Mouse (Mus musculus) thymus, adult 2 months (tissue): ENCODE results near the gene Btbd35f30. TPM values are rescaled to one million over a fixed set of nuclear protein-coding genes. Genes with fewer than 3 reads are reported as not detected.
"Not testable (repeated sequence)": the region's sequence is repeated elsewhere in the genome, so short reads cannot be mapped to it uniquely, and the experiment has no call there.

Source experiments
- DNase-seq: peaks from one replicate; pipeline ENCODE4 v3.0.0; 2021
- H3K27ac ChIP-seq: fragments of 200-500 bp; 2 replicates; pipeline ENCODE4 v1.5.1; 2012; ENCODE audit warnings: low read length, control low read depth; ENCODE audit not compliant: control insufficient read depth, insufficient read depth
- H3K27me3 ChIP-seq: fragments of 200-500 bp; 2 replicates; pipeline ENCODE4 v1.6.1; 2012; ENCODE audit warnings: mild to moderate bottlenecking, low read length, moderate library complexity, mixed read lengths; ENCODE audit not compliant: control insufficient read depth, insufficient read depth
- H3K36me3 ChIP-seq: fragments of 200-500 bp; 2 replicates; pipeline ENCODE4 v1.6.1; 2012; ENCODE audit warnings: mild to moderate bottlenecking, low read length, moderate library complexity; ENCODE audit not compliant: control insufficient read depth, insufficient read depth
- H3K4me1 ChIP-seq: fragments of 200-500 bp; replicated peaks from 2 replicates; pipeline ENCODE4 v1.6.1; 2012; ENCODE audit warnings: low read length; ENCODE audit not compliant: control insufficient read depth, insufficient read depth
- H3K4me3 ChIP-seq: fragments of 200-500 bp; 2 replicates; pipeline ENCODE4 v1.5.1; 2012; ENCODE audit warnings: mild to moderate bottlenecking, low read length, control low read depth, moderate library complexity; ENCODE audit not compliant: control insufficient read depth, insufficient read depth
- WGBS: fragments of 180-500 bp; shearing (Covaris S2); methylation state at CpG from one replicate; pipeline ENCODE4 v1.1.7; 2018; 5-methylcytosine and 5-hydroxymethylcytosine counted together
- polyA plus RNA-seq: library from polyadenylated mRNA; depleted of rRNA; stranded (reverse); fragments of >200 nt; gene quantifications from 2 replicates; pipeline ENCODE4 v1.2.3, GENCODE M21; 2012; rRNA removed

The Btbd35f30 gene
- polyA plus RNA-seq: not detected in 2 replicates

DNA sequence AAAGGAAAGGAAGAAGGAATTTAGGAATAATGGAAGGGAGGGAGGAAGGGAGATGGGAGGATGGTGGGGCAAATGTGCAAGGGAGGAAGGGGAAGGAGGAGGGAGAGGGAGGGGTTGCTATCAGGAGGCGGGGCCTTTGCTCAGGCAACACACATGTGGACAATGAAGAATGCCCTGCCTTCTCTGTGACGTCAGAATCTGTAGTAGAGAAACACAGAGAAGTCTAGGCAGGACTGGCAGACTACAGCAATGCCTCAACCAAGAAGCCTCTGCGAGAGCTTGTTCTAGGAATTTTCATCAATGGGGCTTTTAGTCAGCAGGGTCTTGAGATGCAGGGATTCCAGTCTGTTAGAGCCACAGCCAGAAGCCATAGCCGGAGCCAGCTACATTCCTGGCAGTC lies at the start of gene Btbd35f30:
TSS of gene Btbd35f30 (plus strand) at position 301 of the 400 bp plus-strand sequence.
- H3K27ac ChIP-seq, H3K4me3 ChIP-seq, H3K4me1 ChIP-seq, H3K36me3 ChIP-seq, DNase-seq, H3K27me3 ChIP-seq: not testable (repeated sequence)
- WGBS: no CpG with 5 or more reads among the region's 4 CpGs

DNA sequence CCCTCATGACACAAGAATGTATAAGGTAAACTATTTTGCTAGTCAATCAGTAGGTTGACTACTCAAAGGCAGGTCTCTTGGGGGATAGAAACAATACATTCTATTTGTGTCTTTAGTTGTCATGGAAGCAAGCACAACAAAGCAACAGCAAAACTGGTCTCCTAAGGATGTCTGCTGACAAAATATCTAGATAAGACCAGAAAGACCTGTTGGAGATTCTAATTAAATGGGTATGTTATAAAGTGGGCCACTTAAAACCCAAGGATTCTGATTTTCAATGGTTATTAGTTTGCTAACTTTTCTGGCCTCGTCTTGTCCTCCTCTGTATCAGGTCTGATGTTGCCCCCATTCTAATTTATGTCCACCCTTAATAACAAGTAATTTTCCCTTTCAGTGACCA lies 47.0 kb downstream of the Btbd35f30 start, which contains the start of gene Gm21789:
TSS of gene Gm21789 (plus strand) at position 301 of the 400 bp plus-strand sequence.
- H3K4me3 ChIP-seq, H3K4me1 ChIP-seq, DNase-seq, H3K27ac ChIP-seq, H3K27me3 ChIP-seq, H3K36me3 ChIP-seq: not testable (repeated sequence)
- WGBS: no CpG with 5 or more reads among the region's 1 CpGs

Other genes with a start within 250 kb of the Btbd35f30 start
- gene Gm5926, start 243.9 kb upstream of the Btbd35f30 start, polyA plus RNA-seq: not detected in 2 replicates
- not detected in 2 replicates for gene Btbd35f21, start 168.5 kb upstream of the Btbd35f30 start, polyA plus RNA-seq
- not detected in 2 replicates for gene Gm21789, start 47.1 kb downstream of the Btbd35f30 start, polyA plus RNA-seq
- not detected in 2 replicates for gene Btbd35f5, start 79.3 kb downstream of the Btbd35f30 start, polyA plus RNA-seq